Mouse (Mus musculus) limb, embryonic 10.5 days (tissue): ENCODE data around the gene Olfr707. TPM values are rescaled to one million over a fixed set of nuclear protein-coding genes. Genes with fewer than 3 reads are reported as not detected.
"Not testable (repeated sequence)": the region's sequence is repeated elsewhere in the genome, so short reads cannot be mapped to it uniquely, and the experiment has no call there.

ENCODE experiments used
- DNase-seq: peaks from one replicate; pipeline ENCODE4 v3.0.0-alpha.2; 2017; ENCODE audit warnings: low spot score
- H3K27ac ChIP-seq: fragments of 300-500 bp; sonication (generic); 2 replicates; pipeline ENCODE4 v1.5.1; 2016; ENCODE audit warnings: mild to moderate bottlenecking
- H3K27me3 ChIP-seq: fragments of 300-500 bp; sonication (generic); 2 replicates; pipeline ENCODE4 v1.6.1; 2016; ENCODE audit warnings: low read depth, mild to moderate bottlenecking; ENCODE audit not compliant: poor library complexity, severe bottlenecking
- H3K36me3 ChIP-seq: fragments of 300-500 bp; sonication (generic); 2 replicates; pipeline ENCODE4 v1.6.1; 2016; ENCODE audit warnings: mild to moderate bottlenecking, moderate library complexity
- H3K4me1 ChIP-seq: fragments of 300-500 bp; sonication (generic); 2 replicates; pipeline ENCODE4 v1.6.1; 2016
- H3K4me3 ChIP-seq: fragments of 300-500 bp; sonication (generic); 2 replicates; pipeline ENCODE4 v1.5.1; 2016; ENCODE audit warnings: mild to moderate bottlenecking, moderate library complexity
- H3K9me3 ChIP-seq: fragments of 300-500 bp; sonication (generic); replicated peaks from 2 replicates; pipeline ENCODE4 v1.6.1; 2016; ENCODE audit warnings: mild to moderate bottlenecking
- WGBS: fragments of 180-500 bp; shearing (Covaris S2); methylation state at CpG from one replicate; pipeline ENCODE4 v1.1.7; 2016; 5-methylcytosine and 5-hydroxymethylcytosine counted together
- polyA plus RNA-seq: library from polyadenylated mRNA; unstranded; fragments of >200 nt; fragmentation: Nextera tagmentation; extraction: Ambion mirVana; gene quantifications from 2 replicates; pipeline ENCODE4 v1.2.1, GENCODE M21; 2016

Olfr707 gene
- not detected in 2 replicates for polyA plus RNA-seq

- 95% methylated on average over 3 of the region's 3 CpGs for WGBS
- not testable (repeated sequence) for H3K4me3 ChIP-seq, H3K27ac ChIP-seq, H3K27me3 ChIP-seq, H3K36me3 ChIP-seq, H3K4me1 ChIP-seq, H3K9me3 ChIP-seq, DNase-seq
Measured at GRCm38 (mm10) chr7:106901141-106901540, at the start of gene Olfr707. TSS of gene Olfr707 (minus strand) at chr7:106901241.

DNA sequence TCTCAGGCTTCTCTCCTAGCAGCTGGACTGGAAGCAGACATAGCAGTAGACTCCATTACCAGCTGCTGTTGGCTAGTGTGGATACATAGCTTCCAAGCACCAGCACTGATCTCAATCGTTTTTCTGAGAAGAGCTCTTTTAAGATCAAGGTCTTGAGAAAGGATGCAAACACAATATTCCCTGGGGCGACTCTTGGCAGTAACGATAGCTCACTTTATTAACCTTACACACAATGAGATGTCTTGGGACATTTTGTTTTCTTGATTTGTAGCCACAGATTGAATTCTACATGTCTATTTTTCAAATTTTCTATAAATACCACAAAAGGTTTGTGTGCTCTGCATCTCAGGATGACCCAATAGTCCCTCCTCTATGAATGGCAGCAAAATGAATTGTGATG lies 47.2 kb upstream of the Olfr707 start, which contains the start of gene Olfr710:
Gene Olfr710 (minus strand): TSS at position 101 of the 400 bp plus-strand sequence.
- no peaks in the 10 kb centered on the region for H3K9me3 ChIP-seq
- H3K4me1 ChIP-seq: no peaks in the 10 kb centered on the region
- no peaks in the 10 kb centered on the region for H3K27me3 ChIP-seq
- no peaks in the 10 kb centered on the region for H3K36me3 ChIP-seq
- H3K4me3 ChIP-seq: no peak within 1 kb of the TSS
- DNase-seq: no peak
- WGBS: 81% methylated on average over 3 of the region's 3 CpGs
- no peak within 1 kb of the TSS for H3K27ac ChIP-seq

- Histone ChIP-seq H3K4me3 (no peak within 1 kb of the TSS), H3K9me3 (no peaks in the 10 kb centered on the region), H3K36me3 (no peaks in the 10 kb centered on the region), H3K27me3 (no peaks in the 10 kb centered on the region), H3K4me1 (no peaks in the 10 kb centered on the region), H3K27ac (no peak within 1 kb of the TSS)
- no peak for DNase-seq
Measured at GRCm38 (mm10) chr7:106932119-106932518, 31.1 kb upstream of the Olfr707 start, which contains the start of gene Olfr709-ps1. TSS of gene Olfr709-ps1 (minus strand) at chr7:106932219.

DNA sequence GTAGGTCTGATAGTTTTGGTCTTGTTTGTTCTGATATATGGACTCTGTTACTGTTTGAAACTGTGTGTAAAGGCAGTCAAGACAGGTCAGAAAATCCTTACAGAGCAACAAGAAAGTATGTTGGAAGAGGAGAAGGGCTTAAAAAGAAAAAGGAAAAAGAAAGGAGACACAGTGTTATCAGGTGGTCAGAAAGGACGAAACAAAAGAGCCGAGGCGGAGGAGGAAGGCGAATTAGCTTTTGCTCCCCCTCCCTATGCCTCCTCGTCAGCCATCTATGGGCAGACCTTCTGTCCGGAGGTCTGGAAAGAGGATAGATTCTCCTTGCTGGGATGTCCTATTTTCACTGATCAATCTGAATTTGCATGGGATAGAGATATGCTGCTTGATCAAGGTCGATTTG lies 19.9 kb upstream of the Olfr707 start:
- WGBS: 91% methylated on average over 7 of the region's 7 CpGs
- not testable (repeated sequence) for DNase-seq, H3K4me1 ChIP-seq, H3K9me3 ChIP-seq, H3K36me3 ChIP-seq, H3K27ac ChIP-seq, H3K4me3 ChIP-seq, H3K27me3 ChIP-seq

DNA sequence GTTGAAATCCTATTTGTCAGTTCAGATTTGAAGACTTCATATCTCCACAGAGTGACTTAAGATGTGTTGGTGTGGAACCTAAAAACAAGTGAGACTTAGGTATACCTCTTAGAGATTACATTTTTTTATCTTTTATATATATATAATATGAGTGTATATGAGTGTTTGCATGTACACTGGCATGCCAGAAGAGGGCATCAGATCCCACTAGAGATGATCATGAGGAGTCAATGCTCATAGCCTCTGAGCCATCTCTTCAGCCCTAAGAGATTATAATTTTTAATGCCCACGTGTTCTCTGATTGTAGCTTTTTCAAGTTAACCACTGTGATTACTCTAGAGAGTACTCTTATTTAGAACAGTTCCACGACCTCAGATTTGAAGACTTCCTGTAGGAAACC lies 6.6 kb upstream of the Olfr707 start, which contains the start of gene Olfr1532-ps1:
Gene Olfr1532-ps1 (plus strand): TSS at position 326 of the 400 bp plus-strand sequence.
- H3K9me3 ChIP-seq: no peaks in the 10 kb centered on the region
- 71% methylated on average over 2 of the region's 2 CpGs for WGBS
- no peaks in the 10 kb centered on the region for H3K36me3 ChIP-seq
- H3K4me3 ChIP-seq: no peak within 1 kb of the TSS
- DNase-seq: no peak
- H3K4me1 ChIP-seq: no peaks in the 10 kb centered on the region
- H3K27ac ChIP-seq: no peak within 1 kb of the TSS
- no peaks in the 10 kb centered on the region for H3K27me3 ChIP-seq

GRCm38 (mm10) chr7:106888062-106888461 lies 13.0 kb downstream of the Olfr707 start, which contains the start of gene Olfr706:
TSS of gene Olfr706 (minus strand) at chr7:106888162.
- H3K27me3 ChIP-seq: no peaks in the 10 kb centered on the region
- DNase-seq: no peak
- WGBS: 82% methylated on average over 2 of the region's 2 CpGs

DNA sequence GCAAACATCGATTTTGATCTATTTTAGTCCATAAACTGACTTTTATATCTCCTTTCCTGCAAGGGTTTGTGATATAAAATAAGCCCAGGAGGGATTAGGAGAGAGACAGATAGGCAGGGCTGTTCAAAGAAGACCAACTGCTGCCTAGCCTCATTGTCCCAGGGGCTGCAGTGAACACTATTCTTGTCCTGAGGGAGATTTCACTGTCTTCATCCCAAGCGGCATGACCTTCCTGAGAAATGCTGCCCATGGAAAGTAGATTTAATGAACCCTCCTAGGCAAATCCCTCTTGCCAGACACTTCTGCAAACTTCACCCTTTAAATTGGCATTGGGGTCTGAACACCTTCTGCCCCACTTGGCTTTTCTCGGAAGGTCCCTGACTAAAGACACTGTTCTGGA lies 24.2 kb downstream of the Olfr707 start, which contains the start of gene Olfr705:
Gene Olfr705 (minus strand): TSS at position 101 of the 400 bp plus-strand sequence.
- Histone ChIP-seq H3K9me3 (no peaks in the 10 kb centered on the region), H3K27ac (no peak within 1 kb of the TSS), H3K4me1 (no peaks in the 10 kb centered on the region), H3K36me3 (no peaks in the 10 kb centered on the region), H3K4me3 (no peak within 1 kb of the TSS), H3K27me3 (no peaks in the 10 kb centered on the region)
- no peak for DNase-seq
- WGBS: 86% methylated on average over 3 of the region's 3 CpGs

More at GRCm38 (mm10) chr7:106888062-106888461, 13.0 kb downstream of the Olfr707 start, which contains the start of gene Olfr706:
- Histone ChIP-seq H3K27ac (no peak within 1 kb of the TSS), H3K9me3 (no peaks in the 10 kb centered on the region), H3K4me3 (no peak within 1 kb of the TSS), H3K36me3 (no peaks in the 10 kb centered on the region), H3K4me1 (no peaks in the 10 kb centered on the region)

DNA sequence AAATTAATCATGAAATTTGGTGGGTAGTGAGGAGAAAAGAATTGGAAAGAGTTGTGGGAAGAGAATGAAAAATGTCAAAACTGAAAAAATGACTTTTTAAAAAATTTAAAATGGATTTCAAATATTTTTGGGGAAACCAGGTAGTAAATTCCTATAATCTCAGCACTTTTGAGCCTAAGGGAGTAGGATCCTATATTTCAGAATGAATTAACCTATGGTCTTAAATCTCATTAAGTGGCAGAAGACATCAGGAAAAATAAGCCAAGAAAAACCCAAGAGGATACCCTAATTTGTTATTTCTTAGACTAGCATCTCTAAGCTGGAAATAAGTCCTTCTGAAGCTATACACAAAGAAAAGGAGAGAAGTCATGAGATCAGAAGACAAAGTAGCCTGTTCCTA lies 38.2 kb downstream of the Olfr707 start, which contains the start of gene Olfr704:
Gene Olfr704 (plus strand): TSS at position 301 of the 400 bp plus-strand sequence.
- no peaks in the 10 kb centered on the region for H3K36me3 ChIP-seq
- H3K27me3 ChIP-seq: no peaks in the 10 kb centered on the region
- DNase-seq: no peak
- no peak within 1 kb of the TSS for H3K27ac ChIP-seq
- H3K4me3 ChIP-seq: no peak within 1 kb of the TSS
- H3K9me3 ChIP-seq: no peaks in the 10 kb centered on the region
- no peaks in the 10 kb centered on the region for H3K4me1 ChIP-seq

GRCm38 (mm10) chr7:106843060-106843459 lies 58.0 kb downstream of the Olfr707 start, which contains the start of gene Olfr703:
TSS of gene Olfr703 (plus strand) at chr7:106843360.
- H3K4me3 ChIP-seq: no peak within 1 kb of the TSS
- DNase-seq: no peak
- H3K27me3 ChIP-seq: no peaks in the 10 kb centered on the region
- no peaks in the 10 kb centered on the region for H3K9me3 ChIP-seq
- no peaks in the 10 kb centered on the region for H3K36me3 ChIP-seq
- no peaks in the 10 kb centered on the region for H3K4me1 ChIP-seq
- 78% methylated on average over 2 of the region's 2 CpGs for WGBS
- H3K27ac ChIP-seq: no peak within 1 kb of the TSS

Other genes starting within 250 kb of the Olfr707 start
- not detected in 2 replicates for gene Olfr693, start 220.7 kb downstream of the Olfr707 start, polyA plus RNA-seq
- not detected in 2 replicates for gene Olfr694, start 209.4 kb downstream of the Olfr707 start, polyA plus RNA-seq
- not detected in 2 replicates for gene Olfr695, start 184.8 kb downstream of the Olfr707 start, polyA plus RNA-seq
- not detected in 2 replicates for gene Olfr697, start 158.8 kb downstream of the Olfr707 start, polyA plus RNA-seq
- gene Olfr698, start 145.8 kb downstream of the Olfr707 start, polyA plus RNA-seq: not detected in 2 replicates
- gene Olfr699, start 108.0 kb downstream of the Olfr707 start, polyA plus RNA-seq: not detected in 2 replicates
- not detected in 2 replicates for gene Olfr700, start 92.4 kb downstream of the Olfr707 start, polyA plus RNA-seq
- gene Olfr701, start 87.1 kb downstream of the Olfr707 start, polyA plus RNA-seq: not detected in 2 replicates
- gene Olfr702, start 67.3 kb downstream of the Olfr707 start, polyA plus RNA-seq: not detected in 2 replicates
- gene Olfr703, start 57.9 kb downstream of the Olfr707 start, polyA plus RNA-seq: not detected in 2 replicates
- not detected in 2 replicates for gene Olfr704, start 38.1 kb downstream of the Olfr707 start, polyA plus RNA-seq
- not detected in 2 replicates for gene Olfr705, start 24.4 kb downstream of the Olfr707 start, polyA plus RNA-seq
- not detected in 2 replicates for gene Olfr706, start 13.1 kb downstream of the Olfr707 start, polyA plus RNA-seq
- not detected in 2 replicates for gene Olfr1532-ps1, start 6.8 kb upstream of the Olfr707 start, polyA plus RNA-seq
- gene Olfr709-ps1, start 31.0 kb upstream of the Olfr707 start, polyA plus RNA-seq: not detected in 2 replicates
- gene Olfr710, start 47.1 kb upstream of the Olfr707 start, polyA plus RNA-seq: not detected in 2 replicates
- gene Olfr6, start 62.7 kb upstream of the Olfr707 start, polyA plus RNA-seq: not detected in 2 replicates
- gene Olfr711, start 74.2 kb upstream of the Olfr707 start, polyA plus RNA-seq: not detected in 2 replicates
- gene Olfr2, start 104.8 kb upstream of the Olfr707 start, polyA plus RNA-seq: not detected in 2 replicates
- not detected in 2 replicates for gene Olfr713, start 129.9 kb upstream of the Olfr707 start, polyA plus RNA-seq
- gene Olfr714, start 169.7 kb upstream of the Olfr707 start, polyA plus RNA-seq: not detected in 2 replicates
- gene Olfr17, start 192.0 kb upstream of the Olfr707 start, polyA plus RNA-seq: not detected in 2 replicates
- not detected in 2 replicates for gene Olfr715b, start 209.1 kb upstream of the Olfr707 start, polyA plus RNA-seq
- not detected in 2 replicates for gene Olfr715, start 229.8 kb upstream of the Olfr707 start, polyA plus RNA-seq
- not detected in 2 replicates for gene Olfr716, start 237.1 kb upstream of the Olfr707 start, polyA plus RNA-seq